18 mouse cellular contexts compared by ENCODE assay signal in the genomic region with DNA sequence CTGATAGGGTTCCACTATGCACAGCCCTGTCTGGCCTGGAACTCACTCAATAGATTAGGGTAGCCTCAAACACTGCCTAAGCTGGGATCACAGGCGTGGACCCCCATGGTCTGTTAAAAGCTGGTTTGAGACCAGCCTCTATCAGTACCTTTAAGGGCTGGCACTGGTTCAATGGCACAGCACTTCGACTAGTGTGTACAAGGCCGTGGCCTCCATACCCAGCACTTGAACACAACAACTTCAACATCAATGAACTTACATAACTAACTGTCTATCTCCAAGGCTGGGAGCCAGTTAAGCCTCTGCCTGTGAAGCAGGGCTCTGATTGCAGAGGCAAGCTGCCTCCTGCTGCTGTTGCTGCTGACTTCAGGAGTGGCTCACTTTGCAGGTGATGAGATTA.
"Had no signal": no experiment of that assay in that cellular context is flagged by ENCODE, and none has a peak within 500 bp of the region (broad histone marks: within the 10 kb centered on the region; RNA-seq: fewer than 3 reads in every experiment).

No protein-coding gene starts in this region.

- H3K9ac ChIP-seq: liver, embryonic 13.5 days had no signal

- H3K9me3 ChIP-seq: liver, embryonic 13.5 days had no signal

- H3K27me3 ChIP-seq: liver, embryonic 13.5 days had no signal

- H3K27ac ChIP-seq: kidney, postnatal 0 days; layer of hippocampus, adult 2 months; left cerebral cortex, adult 2 months; liver, embryonic 13.5 days; stomach, postnatal 0 days had no signal

- DNase-seq: kidney, postnatal 25 days; layer of hippocampus, adult 9-11 months; layer of hippocampus, postnatal 36 days; liver, embryonic 13.5 days; lung, adult 2 months; lung, postnatal 14 days; lung, postnatal 4 days; midbrain, embryonic 14.5 days; right cerebral cortex, adult 18-20 months; right cerebral cortex, postnatal 14 days; right cerebral cortex, postnatal 4 days; thymus, adult 18-20 months; thymus, postnatal 36 days had no signal

- H3K4me2 ChIP-seq: liver, embryonic 13.5 days; midbrain, embryonic 11.5 days had no signal

- H3K4me3 ChIP-seq: layer of hippocampus, adult 2 months; left cerebral cortex, adult 2 months; liver, embryonic 13.5 days had no signal
